Mouse (Mus musculus): ENCODE data around the gene Tmem119. TPM values are rescaled to one million over a fixed set of nuclear protein-coding genes. Genes with fewer than 3 reads are reported as not detected.

Tmem119 gene
- total RNA-seq, 2 experiments from 2014 or later = 21.0 to 25.3 TPM

- no peak for TF ChIP-seq CTCF (IDR thresholded peaks at IDR 0.05)
- no peak overlapping the region for H3K4me3 ChIP-seq
- intact Hi-C loops (cut with DNase I) = no loop called here
- no peak overlapping the region for H3K27ac ChIP-seq
- no peak for DNase-seq (ENCODE audit: extremely low spot score in 1 of 2, low spot score in 2 of 2)
These were observed 33.1 kb upstream of the Tmem119 start for GRCm38 (mm10) chr5:113833316-113833947.

GRCm38 (mm10) chr5:113832490-113832901 lies 32.2 kb upstream of the Tmem119 start, which contains the start of gene Selplg:
Gene Selplg (minus strand): TSS chr5:113832644.
- intact Hi-C loops (cut with DNase I) = no loop called here
- no peak within 1 kb of the TSS for H3K4me3 ChIP-seq
- no peak for TF ChIP-seq CTCF (IDR thresholded peaks at IDR 0.05)
- H3K27ac ChIP-seq = no peak within 1 kb of the TSS
- no peak for DNase-seq (ENCODE audit: extremely low spot score in 1 of 2, low spot score in 2 of 2)

GRCm38 (mm10) chr5:113831741-113832140 lies 31.4 kb upstream of the Tmem119 start:
- no peak for TF ChIP-seq CTCF (IDR thresholded peaks at IDR 0.05)
- Histone ChIP-seq H3K4me3 (no peak overlapping the region), H3K27ac (no peak overlapping the region)
- DNase-seq (ENCODE audit: extremely low spot score in 1 of 2, low spot score in 2 of 2) = no peak
- intact Hi-C loops (cut with DNase I) = no loop called here

- H3K27ac ChIP-seq = no peak overlapping the region
- no peak for TF ChIP-seq CTCF (IDR thresholded peaks at IDR 0.05)
- no peak overlapping the region for H3K4me3 ChIP-seq
- intact Hi-C loops (cut with DNase I) = no loop called here
- DNase-seq (ENCODE audit: extremely low spot score in 1 of 2, low spot score in 2 of 2) = no peak
These were observed 30.5 kb upstream of the Tmem119 start for GRCm38 (mm10) chr5:113830796-113831195.

GRCm38 (mm10) chr5:113830292-113830643 lies 30.0 kb upstream of the Tmem119 start:
- no peak for TF ChIP-seq CTCF (IDR thresholded peaks at IDR 0.05)

GRCm38 (mm10) chr5:113829566-113830291 lies 29.4 kb upstream of the Tmem119 start:
- Histone ChIP-seq H3K4me3 (no peak overlapping the region), H3K27ac (no peak overlapping the region)
- TF ChIP-seq CTCF (IDR thresholded peaks at IDR 0.05) = no peak
- intact Hi-C loops (cut with DNase I) = no loop called here
- DNase-seq (ENCODE audit: extremely low spot score in 1 of 2, low spot score in 2 of 2) = no peak

More at GRCm38 (mm10) chr5:113830292-113830643, 30.0 kb upstream of the Tmem119 start:
- intact Hi-C loops (cut with DNase I) = no loop called here
- H3K4me3 ChIP-seq = no peak overlapping the region
- H3K27ac ChIP-seq = no peak overlapping the region
- no peak for DNase-seq (ENCODE audit: extremely low spot score in 1 of 2, low spot score in 2 of 2)

- intact Hi-C loops (cut with DNase I) = no loop called here
- no peak for TF ChIP-seq CTCF (IDR thresholded peaks at IDR 0.05)
- Histone ChIP-seq H3K27ac (no peak overlapping the region), H3K4me3 (no peak overlapping the region)
- no peak for DNase-seq (ENCODE audit: extremely low spot score in 1 of 2, low spot score in 2 of 2)
These were observed 28.2 kb upstream of the Tmem119 start for GRCm38 (mm10) chr5:113828481-113828880.

GRCm38 (mm10) chr5:113827991-113828411 lies 27.7 kb upstream of the Tmem119 start:
- no peak for DNase-seq (ENCODE audit: extremely low spot score in 1 of 2, low spot score in 2 of 2)
- no peak for TF ChIP-seq CTCF (IDR thresholded peaks at IDR 0.05)
- intact Hi-C loops (cut with DNase I) = no loop called here
- no peak overlapping the region for H3K4me3 ChIP-seq
- no peak overlapping the region for H3K27ac ChIP-seq

- Histone ChIP-seq H3K27ac (no peak overlapping the region), H3K4me3 (no peak overlapping the region)
- intact Hi-C loops (cut with DNase I) = no loop called here
- TF ChIP-seq CTCF (IDR thresholded peaks at IDR 0.05) = no peak
- no peak for DNase-seq (ENCODE audit: extremely low spot score in 1 of 2, low spot score in 2 of 2)
These were observed 26.3 kb upstream of the Tmem119 start for GRCm38 (mm10) chr5:113826619-113827018.

GRCm38 (mm10) chr5:113825558-113825957 lies 25.2 kb upstream of the Tmem119 start:
- TF ChIP-seq CTCF (IDR thresholded peaks at IDR 0.05) = no peak
- no peak overlapping the region for H3K4me3 ChIP-seq
- intact Hi-C loops (cut with DNase I) = no loop called here
- H3K27ac ChIP-seq = no peak overlapping the region
- no peak for DNase-seq (ENCODE audit: extremely low spot score in 1 of 2, low spot score in 2 of 2)

GRCm38 (mm10) chr5:113824228-113824627 lies 23.9 kb upstream of the Tmem119 start:
- no peak overlapping the region for H3K27ac ChIP-seq
- H3K4me3 ChIP-seq = no peak overlapping the region
- DNase-seq (ENCODE audit: extremely low spot score in 1 of 2, low spot score in 2 of 2) = no peak
- intact Hi-C loops (cut with DNase I) = no loop called here
- TF ChIP-seq CTCF (IDR thresholded peaks at IDR 0.05) = no peak

GRCm38 (mm10) chr5:113818572-113818971 lies 18.3 kb upstream of the Tmem119 start:
- no peak overlapping the region for H3K4me3 ChIP-seq
- DNase-seq (ENCODE audit: extremely low spot score in 1 of 2, low spot score in 2 of 2) = no peak
- no peak overlapping the region for H3K27ac ChIP-seq
- intact Hi-C loops (cut with DNase I) = no loop called here
- TF ChIP-seq CTCF (IDR thresholded peaks at IDR 0.05) = no peak
